Mouse (Mus musculus) heart, adult 2 months (tissue): ENCODE data around the gene Larp6.

Source experiments
- CTCF ChIP-seq: fragments of 200-600 bp; IDR thresholded peaks from 2 replicates; pipeline ENCODE4 v1.8.1; 2022; ENCODE audit warnings: antibody characterized with exemption, mild to moderate bottlenecking, moderate library complexity
- EP300 ChIP-seq: fragments of 200-500 bp; IDR thresholded peaks from 2 replicates; pipeline ENCODE4 v1.6.1; 2011; ENCODE audit warnings: low read depth, low read length, control low read depth; ENCODE audit not compliant: insufficient read depth
- POLR2A ChIP-seq: fragments of 200-500 bp; IDR thresholded peaks from 2 replicates; pipeline ENCODE4 v1.6.1; 2011; ENCODE audit warnings: mild to moderate bottlenecking, low read depth, low read length, control low read depth; ENCODE audit not compliant: insufficient read depth

- no peak for TF ChIP-seq CTCF
- no peak for TF ChIP-seq POLR2A
- no peak for TF ChIP-seq EP300
These were observed 39.2 kb downstream of the Larp6 start for GRCm38 (mm10) chr9:60751971-60752370.
